Comparison of ENCODE assay signal across 8 mouse cellular contexts in the genomic region with DNA sequence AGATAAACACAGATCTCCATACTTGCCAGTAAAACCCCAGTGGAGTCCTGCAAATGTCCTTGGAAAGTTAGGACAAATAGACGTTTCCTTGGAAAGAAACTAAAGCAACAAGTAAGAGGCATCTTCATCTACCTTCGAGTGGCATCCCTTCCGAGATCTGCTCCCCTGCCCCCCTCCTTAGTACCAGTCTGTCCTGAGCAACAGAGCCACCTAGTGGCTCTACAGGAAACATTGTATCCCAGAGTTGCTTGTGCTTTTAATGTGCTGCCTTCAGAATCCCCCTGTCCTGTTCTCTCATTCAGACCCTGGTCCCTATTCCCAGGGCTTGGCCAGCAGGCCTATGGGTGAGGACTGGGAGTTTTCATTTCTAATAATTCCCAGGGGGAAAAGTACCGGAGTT.
DNase-seq lines count a peak whose midpoint lies in the region; ATAC-seq lines count a peak whose summit lies in the region.

No protein-coding gene starts in this region.

- H3K9me3 ChIP-seq in hindbrain, embryonic 10.5 days, result no peaks in the 10 kb centered on the region
- H3K9me3 ChIP-seq in hindbrain, embryonic 13.5 days, result no peaks in the 10 kb centered on the region

- no peak overlapping the region for H3K4me3 ChIP-seq in hindbrain, embryonic 10.5 days
- no peak overlapping the region for H3K4me3 ChIP-seq in hindbrain, embryonic 13.5 days

- H3K27me3 ChIP-seq in hindbrain, embryonic 10.5 days (ENCODE audit: insufficient read depth, poor library complexity, severe bottlenecking), result no peaks in the 10 kb centered on the region
- no peaks in the 10 kb centered on the region for H3K27me3 ChIP-seq in hindbrain, embryonic 13.5 days

- H3K27ac ChIP-seq in hindbrain, embryonic 10.5 days, result no peak overlapping the region
- no peak overlapping the region for H3K27ac ChIP-seq in hindbrain, embryonic 13.5 days

- no peak overlapping the region for H3K4me2 ChIP-seq in hindbrain, embryonic 13.5 days

- peak; percentile 8 for DNase-seq in hindbrain, embryonic 10.5 days (ENCODE audit: low spot score)
- peak; percentile 2 for DNase-seq in ovary, postnatal 14 days (ENCODE audit: low spot score)
- DNase-seq in ovary, adult 18-20 months (ENCODE audit: low spot score), result no peak
- peak; percentile 55 for DNase-seq in embryo, embryonic 11 days
- DNase-seq in retina, embryonic 14.5 days (ENCODE audit: low spot score), result peak; percentile 49
- DNase-seq in spleen, postnatal 10 days (ENCODE audit: low spot score in 2 of 2), result no peak
- DNase-seq in left cerebral cortex, postnatal 36 days (ENCODE audit: low spot score in 2 of 2), result no peak

- no peak for ATAC-seq in hindbrain, embryonic 13.5 days (ENCODE audit: low FRiP score)

- H3K4me1 ChIP-seq in hindbrain, embryonic 10.5 days (replicated peaks), result no peaks in the 10 kb centered on the region
- no peaks in the 10 kb centered on the region for H3K4me1 ChIP-seq in hindbrain, embryonic 13.5 days (replicated peaks)

- intact Hi-C loops in left cerebral cortex, postnatal 36 days (cut with DNase I), result loop anchor here (10.0 kb wide), 1 partner anchor 467 kb away; no protein-coding TSS in a partner anchor

- no peak overlapping the region for H3K9ac ChIP-seq in hindbrain, embryonic 13.5 days

- no peaks in the 10 kb centered on the region for H3K36me3 ChIP-seq in hindbrain, embryonic 10.5 days
- H3K36me3 ChIP-seq in hindbrain, embryonic 13.5 days, result no peaks in the 10 kb centered on the region

- 33% methylated on average over 4 of the region's 4 CpGs for WGBS in hindbrain, embryonic 10.5 days
- WGBS in hindbrain, embryonic 13.5 days, result 26% methylated on average over 4 of the region's 4 CpGs

Comparison
In these comparisons a context has a peak if more than half of its experiments do, and no peak if none do; other contexts are left out.
1. DNase-seq: peak in hindbrain, embryonic 10.5 days (single experiment), ovary, postnatal 14 days (single experiment), embryo, embryonic 11 days (single experiment) and retina, embryonic 14.5 days (single experiment); none in ovary, adult 18-20 months (single experiment), spleen, postnatal 10 days (0 of 2) and left cerebral cortex, postnatal 36 days (0 of 2).